Comparison of ENCODE assay signal across 7 mouse cellular contexts in the genomic region with DNA sequence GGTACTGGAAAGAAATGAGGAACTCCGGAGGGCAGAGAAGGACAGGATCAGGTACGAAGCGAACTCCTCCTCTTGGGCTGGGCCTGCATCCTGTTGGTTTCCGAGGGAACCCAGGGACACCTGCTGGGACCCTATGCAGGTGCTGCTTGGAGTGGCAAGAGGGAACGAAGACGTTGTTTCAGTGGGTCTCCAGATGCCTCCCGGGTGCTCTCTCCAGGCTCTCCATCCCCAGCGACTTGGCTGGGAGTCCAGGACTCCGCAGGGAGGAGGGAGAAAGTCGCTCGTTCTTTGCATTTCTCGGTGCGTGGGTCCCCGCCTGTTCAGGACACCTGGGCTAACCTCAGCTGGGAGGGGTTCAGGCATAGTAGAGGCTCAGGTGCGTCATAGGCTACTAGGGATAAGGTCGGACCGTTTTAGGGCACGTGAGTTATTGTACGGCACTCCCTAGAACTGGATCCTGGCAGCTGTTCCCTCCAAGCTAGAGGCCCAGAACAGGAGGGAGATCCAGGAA. TPM values are rescaled to one million over a fixed set of nuclear protein-coding genes. Genes with fewer than 3 reads are reported as not detected.
DNase-seq lines count a peak whose midpoint lies in the region; ATAC-seq and TF ChIP-seq lines count a peak whose summit lies in the region.

No protein-coding gene starts in this region.

- TF ChIP-seq CTCF in cortical plate, adult 2 months (IDR thresholded peaks at IDR 0.05; ENCODE audit: extremely low read depth, insufficient read depth, low read length): no peak
- no peak for TF ChIP-seq CTCF in hindbrain, postnatal 0 days (IDR thresholded peaks at IDR 0.05; ENCODE audit: low read depth)
- no peak for TF ChIP-seq CTCF in liver, embryonic 14.5 days (IDR thresholded peaks at IDR 0.05; ENCODE audit: low read depth)

- 0 out of 2 replicates have a peak, but pooled peaks cover 6% of the 10 kb centered on the region for H3K27me3 ChIP-seq in hindbrain, postnatal 0 days (ENCODE audit: insufficient read depth, low read length)
- H3K27me3 ChIP-seq in liver, embryonic 14.5 days (ENCODE audit: control insufficient read depth, insufficient read depth, low read length): no peaks in the 10 kb centered on the region; the same call in 1 of the 2 replicates
- H3K27me3 ChIP-seq in neural tube, embryonic 12.5 days (replicated peaks): 0 out of 2 replicates have a peak, but pooled peaks cover 3% of the 10 kb centered on the region

- TF ChIP-seq EP300 in liver, embryonic 14.5 days (IDR thresholded peaks at IDR 0.05; ENCODE audit: low read depth): no peak

- peak overlapping the region; percentile 56 for H3K27ac ChIP-seq in cortical plate, adult 2 months (ENCODE audit: insufficient read depth, low read length)
- H3K27ac ChIP-seq in hindbrain, postnatal 0 days: no peak overlapping the region
- no peak overlapping the region for H3K27ac ChIP-seq in liver, embryonic 14.5 days
- H3K27ac ChIP-seq in neural tube, embryonic 12.5 days: no peak overlapping the region

- ATAC-seq in hindbrain, postnatal 0 days: peak; percentile 62; the same call in 1 of the 2 replicates
- ATAC-seq in liver, embryonic 14.5 days (ENCODE audit: insufficient read depth): no peak
- ATAC-seq in neural tube, embryonic 12.5 days (ENCODE audit: low FRiP score, low read depth): no peak; the same call in 1 of the 2 replicates

- peak; percentile 1 for DNase-seq in thymus, postnatal 25 days
- no peak for DNase-seq in thymus, postnatal 10 days (ENCODE audit: low spot score in 2 of 2)
- no peak for DNase-seq in hindbrain, postnatal 0 days (ENCODE audit: low spot score)
- no peak for DNase-seq in liver, embryonic 14.5 days (ENCODE audit: low read depth in 3 of 3, low spot score in 3 of 3)
- DNase-seq in gastrocnemius, postnatal 25 days: no peak

- H3K9ac ChIP-seq in hindbrain, postnatal 0 days (replicated peaks; ENCODE audit: low read length): peak overlapping the region; percentile 40; the same call in 1 of the 2 replicates
- no peak overlapping the region for H3K9ac ChIP-seq in liver, embryonic 14.5 days (replicated peaks)
- no peak overlapping the region for H3K9ac ChIP-seq in neural tube, embryonic 12.5 days

- 0 out of 2 replicates have a peak, but pooled peaks cover 3% of the 10 kb centered on the region for H3K4me1 ChIP-seq in cortical plate, adult 2 months (ENCODE audit: control insufficient read depth, insufficient read depth, low read length)
- no peaks in the 10 kb centered on the region for H3K4me1 ChIP-seq in hindbrain, postnatal 0 days (ENCODE audit: insufficient read depth, low read length)
- 0 out of 4 replicates have a peak, but pooled peaks cover 0 to 2% of the 10 kb centered on the region in 2 experiments for H3K4me1 ChIP-seq in liver, embryonic 14.5 days (replicated peaks; ENCODE audit: control insufficient read depth in 2 of 2, insufficient read depth in 2 of 2, low read length in 1 of 2)
- peaks cover 10% of the 10 kb centered on the region for H3K4me1 ChIP-seq in neural tube, embryonic 12.5 days

- no peaks in the 10 kb centered on the region for H3K9me3 ChIP-seq in hindbrain, postnatal 0 days (ENCODE audit: low read length)
- no peaks in the 10 kb centered on the region for H3K9me3 ChIP-seq in liver, embryonic 14.5 days (ENCODE audit: control insufficient read depth, low read length)
- H3K9me3 ChIP-seq in neural tube, embryonic 12.5 days: no peaks in the 10 kb centered on the region

- H3K4me3 ChIP-seq in cortical plate, adult 2 months (ENCODE audit: insufficient read depth, low read length): peak overlapping the region; percentile 57
- H3K4me3 ChIP-seq in hindbrain, postnatal 0 days (ENCODE audit: low read length): peak overlapping the region; percentile 44
- peak overlapping the region; percentile 27 to 34; a peak in 3 of 4 replicates for H3K4me3 ChIP-seq in liver, embryonic 14.5 days (ENCODE audit: insufficient read depth in 1 of 2, low read depth in 2 of 2, low read length in 2 of 2)
- peak overlapping the region; percentile 27 for H3K4me3 ChIP-seq in neural tube, embryonic 12.5 days

- TF ChIP-seq POLR2A in cortical plate, adult 2 months (IDR thresholded peaks at IDR 0.05; ENCODE audit: extremely low read depth, insufficient read depth, low read length): no peak

- H3K4me2 ChIP-seq in hindbrain, postnatal 0 days (ENCODE audit: low read depth, low read length): peak overlapping the region; percentile 96
- H3K4me2 ChIP-seq in liver, embryonic 14.5 days (ENCODE audit: low read depth): peak overlapping the region; percentile 61
- H3K4me2 ChIP-seq in neural tube, embryonic 12.5 days (replicated peaks): peak overlapping the region; percentile 69

- 1% methylated on average over 19 of the region's 19 CpGs for WGBS in hindbrain, postnatal 0 days
- 10% methylated on average over 19 of the region's 19 CpGs for WGBS in liver, embryonic 14.5 days (ENCODE audit: insufficient replicate concordance)
- WGBS in neural tube, embryonic 12.5 days: 4% methylated on average over 19 of the region's 19 CpGs

- H3K36me3 ChIP-seq in hindbrain, postnatal 0 days (ENCODE audit: insufficient read depth, low read length): no peaks in the 10 kb centered on the region
- no peaks in the 10 kb centered on the region for H3K36me3 ChIP-seq in liver, embryonic 14.5 days (replicated peaks; ENCODE audit: control insufficient read depth, insufficient read depth, low read depth)
- H3K36me3 ChIP-seq in neural tube, embryonic 12.5 days: no peaks in the 10 kb centered on the region

RNA-seq across cellular contexts. Expression of a gene that starts 0.4 kb away (rescaled TPM):
- 6.5 and 7.1 TPM in 2 replicates for polyA plus RNA-seq in cortical plate, adult 2 months (2012; rRNA removed)
- 0.86 and 0.99 TPM in 2 replicates for total RNA-seq in hindbrain, postnatal 0 days (2014; rRNA removed)
- polyA plus RNA-seq in hindbrain, postnatal 0 days (2015; fragmentation: Nextera tagmentation; extraction: Ambion mirVana): 0.36 and 0.47 TPM in 2 replicates
- polyA plus RNA-seq in liver, embryonic 14.5 days (2012; rRNA removed): 0.11 and 0.13 TPM in 2 replicates
- 0.21 and 0.37 TPM in 2 replicates for polyA plus RNA-seq in liver, embryonic 14.5 days (2014; fragmentation: Nextera tagmentation; extraction: Ambion mirVana)
- 0.19 and 0.38 TPM in 2 replicates for polyA plus RNA-seq in neural tube, embryonic 12.5 days (2016; fragmentation: Nextera tagmentation; extraction: Ambion mirVana)
- total RNA-seq in gastrocnemius, postnatal 25 days (2021): under 1 TPM; 0.54 to 0.95 TPM

RNA-seq across cellular contexts. Expression of a gene that starts 54.0 kb away (rescaled TPM):
- 11.5 and 12.5 TPM in 2 replicates for polyA plus RNA-seq in cortical plate, adult 2 months (2012; rRNA removed)
- total RNA-seq in hindbrain, postnatal 0 days (2014; rRNA removed): 6.8 and 6.9 TPM in 2 replicates
- polyA plus RNA-seq in hindbrain, postnatal 0 days (2015; fragmentation: Nextera tagmentation; extraction: Ambion mirVana): 18.9 and 22.1 TPM in 2 replicates
- 3.5 and 7.0 TPM in 2 replicates for polyA plus RNA-seq in liver, embryonic 14.5 days (2012; rRNA removed)
- polyA plus RNA-seq in liver, embryonic 14.5 days (2014; fragmentation: Nextera tagmentation; extraction: Ambion mirVana): 14.1 and 14.6 TPM in 2 replicates
- 25.4 and 27.9 TPM in 2 replicates for polyA plus RNA-seq in neural tube, embryonic 12.5 days (2016; fragmentation: Nextera tagmentation; extraction: Ambion mirVana)
- 1 to 10 TPM; 8.0 to 8.4 TPM for total RNA-seq in gastrocnemius, postnatal 25 days (2021)
